Mouse (Mus musculus) ES-E14 (cell line): Measurements from ENCODE around the gene Ralgds. TPM values are rescaled to one million over a fixed set of nuclear protein-coding genes. Genes with fewer than 3 reads are reported as not detected.

Source experiments
- DNase-seq: peaks from one replicate; pipeline ENCODE4 v3.0.0-alpha.2; 2013; ENCODE audit warnings: low read depth, low spot score
- H3K27ac ChIP-seq: 2 replicates; pipeline ENCODE4 v1.5.1; 2012; ENCODE audit warnings: low read depth, mild to moderate bottlenecking, low read length, moderate library complexity, mixed read lengths; ENCODE audit not compliant: poor library complexity, insufficient read depth, severe bottlenecking
- H3K36me3 ChIP-seq: 2 replicates; pipeline ENCODE4 v1.6.1; 2012; ENCODE audit warnings: mild to moderate bottlenecking, low read length, moderate library complexity, mixed read lengths; ENCODE audit not compliant: control insufficient read depth, poor library complexity, insufficient read depth, severe bottlenecking
- H3K4me1 ChIP-seq, 2 experiments: fragments of 150-350 bp in 1 of 2; sonication (generic) in 1 of 2; 2 replicates each; pipeline ENCODE4 v1.6.1; 2012; ENCODE audit warnings: low read length in 2 of 2, mild to moderate bottlenecking in 1 of 2, mixed read lengths in 1 of 2; ENCODE audit not compliant: control insufficient read depth in 2 of 2, insufficient read depth in 2 of 2, poor library complexity in 1 of 2
- H3K4me3 ChIP-seq, 2 experiments: fragments of 150-350 bp in 1 of 2; sonication (generic) in 1 of 2; 2 replicates each; pipeline ENCODE4 v1.5.1; 2012; ENCODE audit warnings: low read length in 2 of 2, low read depth in 1 of 2, mild to moderate bottlenecking in 1 of 2, mixed read lengths in 1 of 2; ENCODE audit not compliant: insufficient read depth in 1 of 2, poor library complexity in 1 of 2, severe bottlenecking in 1 of 2
- H3K9ac ChIP-seq: 2 replicates; pipeline ENCODE4 v1.6.1; 2012; ENCODE audit warnings: low read depth, mild to moderate bottlenecking, low read length, mixed read lengths; ENCODE audit not compliant: poor library complexity, insufficient read depth, severe bottlenecking
- H3K9me3 ChIP-seq: fragments of 150-350 bp; sonication (generic); 2 replicates; pipeline ENCODE4 v1.6.1; 2012; ENCODE audit warnings: low read depth, mild to moderate bottlenecking, low read length; ENCODE audit not compliant: control insufficient read depth, insufficient read depth
- CHD2 ChIP-seq: IDR thresholded peaks from 2 replicates; pipeline ENCODE4 v1.6.1; 2014; ENCODE audit warnings: mild to moderate bottlenecking, low read depth, low read length, inconsistent platforms
- HCFC1 ChIP-seq: IDR thresholded peaks from 2 replicates; pipeline ENCODE4 v1.6.1; 2012; ENCODE audit warnings: low read length, inconsistent platforms, borderline replicate concordance; ENCODE audit not compliant: insufficient read depth
- MAFK ChIP-seq: IDR thresholded peaks from 2 replicates; pipeline ENCODE4 v1.6.1; 2014; ENCODE audit warnings: mild to moderate bottlenecking, low read depth, low read length, inconsistent platforms; ENCODE audit not compliant: insufficient read depth
- ZC3H11A ChIP-seq: IDR thresholded peaks from 2 replicates; pipeline ENCODE4 v1.6.1; 2012; ENCODE audit warnings: low read depth, mild to moderate bottlenecking, inconsistent platforms, low read length, borderline replicate concordance
- ZNF384 ChIP-seq: IDR thresholded peaks from 2 replicates; pipeline ENCODE4 v1.6.1; 2012; ENCODE audit warnings: low read depth, low read length, inconsistent platforms
- in situ Hi-C, 2 experiments: fragments of 600-800 bp; cut with MboI; formaldehyde crosslinking; loops; one replicate each; pipeline ENCODE4 v1.15.1; 2025; ENCODE audit warnings: low sequenced_read_pairs in 2 of 2, inconsistent platforms in 1 of 2; ENCODE audit not compliant: unreplicated experiment in 2 of 2
- total RNA-seq: library from RNA; depleted of rRNA; stranded (reverse); fragments of 300-350 nt; gene quantifications from 2 replicates; pipeline ENCODE4 v1.2.3, GENCODE M21; 2012

Gene Ralgds
- total RNA-seq, 1 experiment = 18.2 TPM

- H3K4me1 ChIP-seq = no peaks in the 10 kb centered on the region
- no peaks in the 10 kb centered on the region for H3K36me3 ChIP-seq
- H3K27ac ChIP-seq = no peak overlapping the region
- DNase-seq = no peak
- H3K4me3 ChIP-seq = no peak overlapping the region
- in situ Hi-C loops = no loop called here
- TF ChIP-seq CHD2 (no peak), ZNF384 (no peak), HCFC1 (no peak)
- H3K9ac ChIP-seq = no peak overlapping the region
- H3K9me3 ChIP-seq = no peaks in the 10 kb centered on the region
These were observed 75.6 kb downstream of the Ralgds start for GRCm38 (mm10) chr2:28588574-28588973.

GRCm38 (mm10) chr2:28591479-28591878 is 78.6 kb downstream of the Ralgds start:
- no peak for TF ChIP-seq ZC3H11A
- no peak for TF ChIP-seq MAFK
- TF ChIP-seq HCFC1 = no peak
- no peak for TF ChIP-seq CHD2
- no peak for TF ChIP-seq ZNF384
- no peak overlapping the region for H3K27ac ChIP-seq
- no peaks in the 10 kb centered on the region for H3K36me3 ChIP-seq
- no peaks in the 10 kb centered on the region for H3K4me1 ChIP-seq
- no peak for DNase-seq
- in situ Hi-C loops = no loop called here
- no peak overlapping the region for H3K4me3 ChIP-seq
- no peak overlapping the region for H3K9ac ChIP-seq
- H3K9me3 ChIP-seq = no peaks in the 10 kb centered on the region

- H3K4me1 ChIP-seq = peaks cover 0 to 4% of the 10 kb centered on the region in 2 experiments; a peak in 1 of 4 replicates
- H3K36me3 ChIP-seq = no peaks in the 10 kb centered on the region
- H3K4me3 ChIP-seq = peak overlapping the region in 1 of 2 experiments; percentile 53; a peak in 1 of 4 replicates
- no peak for TF ChIP-seq MAFK
- peak; percentile 59 for DNase-seq
- H3K9ac ChIP-seq = no peak overlapping the region
- H3K27ac ChIP-seq = no peak overlapping the region
- H3K9me3 ChIP-seq = no peaks in the 10 kb centered on the region
- in situ Hi-C loops = no loop called here
These were observed 79.9 kb downstream of the Ralgds start for GRCm38 (mm10) chr2:28592809-28593208.

- Histone ChIP-seq H3K36me3 (no peaks in the 10 kb centered on the region), H3K9ac (no peak overlapping the region), H3K27ac (no peak overlapping the region), H3K9me3 (no peaks in the 10 kb centered on the region), H3K4me3 (no peak overlapping the region), H3K4me1 (peaks cover 0 to 8% of the 10 kb centered on the region in 2 experiments; a peak in 2 of 4 replicates)
- no peak for DNase-seq
- in situ Hi-C loops = no loop called here
- no peak for TF ChIP-seq ZNF384
- no peak for TF ChIP-seq ZC3H11A
- no peak for TF ChIP-seq CHD2
- no peak for TF ChIP-seq MAFK
- no peak for TF ChIP-seq HCFC1
These were observed 83.1 kb downstream of the Ralgds start for GRCm38 (mm10) chr2:28596021-28596420.

- Histone ChIP-seq H3K4me3 (no peak overlapping the region), H3K9me3 (no peaks in the 10 kb centered on the region), H3K4me1 (peaks cover 0 to 8% of the 10 kb centered on the region in 2 experiments; a peak in 2 of 4 replicates), H3K9ac (no peak overlapping the region), H3K27ac (no peak overlapping the region), H3K36me3 (no peaks in the 10 kb centered on the region)
- peak; percentile 60 for DNase-seq
- TF ChIP-seq HCFC1 = no peak
- TF ChIP-seq ZC3H11A = no peak
- TF ChIP-seq ZNF384 = no peak
- TF ChIP-seq MAFK = no peak
- no peak for TF ChIP-seq CHD2
- in situ Hi-C loops = no loop called here
These were observed 84.1 kb downstream of the Ralgds start for GRCm38 (mm10) chr2:28596998-28597397.
